Mouse (Mus musculus): ENCODE measurements around the gene Map2k6. TPM values are rescaled to one million over a fixed set of nuclear protein-coding genes. Genes with fewer than 3 reads are reported as not detected.

The Map2k6 gene
- total and polyA plus RNA-seq, 3 experiments, result 1.9 to 3.2 TPM; not detected in 1

GRCm38 (mm10) chr11:110394788-110395452 lies 4.0 kb upstream of the Map2k6 start:
- Histone ChIP-seq H3K36me3 (ENCODE audit: control insufficient read depth in 1 of 2, insufficient read depth in 2 of 2, low read length in 2 of 2) (no peaks in the 10 kb centered on the region), H3K9ac (ENCODE audit: control insufficient read depth, low read depth, low read length, poor library complexity, severe bottlenecking) (no peak overlapping the region), H3K4me1 (ENCODE audit: control insufficient read depth in 1 of 2, insufficient read depth in 2 of 2, low read length in 2 of 2) (no peaks in the 10 kb centered on the region), H3K27me3 (ENCODE audit: control insufficient read depth in 1 of 2, insufficient read depth in 2 of 2, low read length in 2 of 2) (peaks cover 0 to 1% of the 10 kb centered on the region in 2 experiments; a peak in 2 of 4 replicates), H3K9me3 (replicated peaks; ENCODE audit: insufficient read depth, low read length) (no peaks in the 10 kb centered on the region), H3K27ac (ENCODE audit: control insufficient read depth, low read depth, low read length) (no peak overlapping the region), H3K79me2 (ENCODE audit: control insufficient read depth, insufficient read depth, low read length, poor library complexity) (no peaks in the 10 kb centered on the region), H3K4me3 (ENCODE audit: control insufficient read depth in 1 of 2, insufficient read depth in 1 of 2, low read depth in 2 of 2, low read length in 2 of 2) (no peak overlapping the region)
- no peak for DNase-seq (ENCODE audit: low read depth, low spot score)
- TF ChIP-seq RAD21 (IDR thresholded peaks at IDR 0.05; ENCODE audit: low read depth, low read length) (no peak), SIN3A (IDR thresholded peaks at IDR 0.05; ENCODE audit: low read length) (no peak), RCOR1 (IDR thresholded peaks at IDR 0.05; ENCODE audit: low read depth, low read length) (no peak), EP300 (IDR thresholded peaks at IDR 0.05; ENCODE audit: low read depth in 1 of 2, low read length in 2 of 2) (no peak), ELF1 (IDR thresholded peaks at IDR 0.05; ENCODE audit: low read depth, low read length) (no peak), JUND (IDR thresholded peaks at IDR 0.05; ENCODE audit: low read depth, low read length) (no peak), NRF1 (IDR thresholded peaks at IDR 0.05; ENCODE audit: insufficient read depth, low read depth, low read length, poor library complexity, severe bottlenecking) (no peak), TCF12 (IDR thresholded peaks at IDR 0.05; ENCODE audit: low read depth, low read length) (no peak), UBTF (IDR thresholded peaks at IDR 0.05; ENCODE audit: borderline replicate concordance, insufficient read depth, low read depth, low read length) (no peak), POLR2AphosphoS5 (IDR thresholded peaks at IDR 0.05; ENCODE audit: borderline replicate concordance, low read depth, low read length) (no peak), MEF2A (IDR thresholded peaks at IDR 0.05; ENCODE audit: extremely low read depth, insufficient replicate concordance, low read depth, low read length, poor library complexity, severe bottlenecking) (no peak), ZKSCAN1 (IDR thresholded peaks at IDR 0.05; ENCODE audit: low read depth, low read length) (no peak), ZNF384 (IDR thresholded peaks at IDR 0.05; ENCODE audit: low read depth, low read length) (no peak), E2F4 (IDR thresholded peaks at IDR 0.05; ENCODE audit: borderline replicate concordance, low read depth, low read length) (no peak), GATA1 (IDR thresholded peaks at IDR 0.05; ENCODE audit: low read depth, low read length) (no peak), ETS1 (IDR thresholded peaks at IDR 0.05; ENCODE audit: low read depth, low read length) (no peak)

DNA sequence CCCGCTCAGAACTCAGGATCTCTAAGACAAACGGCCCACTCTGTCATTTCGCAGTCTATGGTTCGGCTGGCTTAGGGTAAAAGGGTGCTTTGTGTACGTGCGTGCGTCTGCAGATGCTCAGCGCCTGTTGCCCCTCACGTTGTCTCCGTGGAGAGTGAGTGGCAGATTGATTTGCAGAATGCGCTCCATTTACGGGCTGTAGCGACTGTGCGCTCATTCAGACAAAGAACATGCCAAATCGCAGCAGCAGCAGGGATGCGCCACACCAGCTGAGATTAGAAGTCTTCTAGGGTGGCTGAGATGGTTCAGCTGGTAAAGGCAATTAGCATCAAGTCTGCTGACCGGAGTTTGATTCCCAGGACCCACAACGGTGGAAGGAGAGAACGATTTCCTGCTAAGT lies 2.8 kb upstream of the Map2k6 start:
- DNase-seq (ENCODE audit: low read depth, low spot score), result no peak
- H3K36me3 ChIP-seq (ENCODE audit: control insufficient read depth in 1 of 2, insufficient read depth in 2 of 2, low read length in 2 of 2), result peaks cover 0 to 4% of the 10 kb centered on the region in 2 experiments; a peak in 1 of 4 replicates
- H3K9ac ChIP-seq (ENCODE audit: control insufficient read depth, low read depth, low read length, poor library complexity, severe bottlenecking), result no peak overlapping the region
- no peak overlapping the region for H3K27ac ChIP-seq (ENCODE audit: control insufficient read depth, low read depth, low read length)
- no peaks in the 10 kb centered on the region for H3K4me1 ChIP-seq (ENCODE audit: control insufficient read depth in 1 of 2, insufficient read depth in 2 of 2, low read length in 2 of 2)
- H3K79me2 ChIP-seq (ENCODE audit: control insufficient read depth, insufficient read depth, low read length, poor library complexity), result no peaks in the 10 kb centered on the region
- H3K9me3 ChIP-seq (replicated peaks; ENCODE audit: insufficient read depth, low read length), result no peaks in the 10 kb centered on the region
- H3K4me3 ChIP-seq (ENCODE audit: control insufficient read depth in 1 of 2, insufficient read depth in 1 of 2, low read depth in 2 of 2, low read length in 2 of 2), result no peak overlapping the region
- no peak for TF ChIP-seq MAZ (IDR thresholded peaks at IDR 0.05; ENCODE audit: low read depth, low read length)
- no peak for TF ChIP-seq BHLHE40 (IDR thresholded peaks at IDR 0.05; ENCODE audit: borderline replicate concordance, low read depth, low read length)
- no peak for TF ChIP-seq USF2 (IDR thresholded peaks at IDR 0.05; ENCODE audit: borderline replicate concordance in 1 of 2, insufficient read depth in 1 of 2, low read depth in 1 of 2, low read length in 2 of 2)
- no peak for TF ChIP-seq HCFC1 (IDR thresholded peaks at IDR 0.05; ENCODE audit: low read depth, low read length)
- no peak for TF ChIP-seq SIN3A (IDR thresholded peaks at IDR 0.05; ENCODE audit: low read length)
- H3K27me3 ChIP-seq (ENCODE audit: control insufficient read depth in 1 of 2, insufficient read depth in 2 of 2, low read length in 2 of 2), result peaks cover 0 to 1% of the 10 kb centered on the region in 2 experiments; a peak in 2 of 4 replicates

All from MEL (cell line).